Mouse (Mus musculus): ENCODE data around the gene Rxrb. TPM values are rescaled to one million over a fixed set of nuclear protein-coding genes. Genes with fewer than 3 reads are reported as not detected.

The Rxrb gene
- polyA plus RNA-seq, 1 experiment, result 50.2 TPM

DNA sequence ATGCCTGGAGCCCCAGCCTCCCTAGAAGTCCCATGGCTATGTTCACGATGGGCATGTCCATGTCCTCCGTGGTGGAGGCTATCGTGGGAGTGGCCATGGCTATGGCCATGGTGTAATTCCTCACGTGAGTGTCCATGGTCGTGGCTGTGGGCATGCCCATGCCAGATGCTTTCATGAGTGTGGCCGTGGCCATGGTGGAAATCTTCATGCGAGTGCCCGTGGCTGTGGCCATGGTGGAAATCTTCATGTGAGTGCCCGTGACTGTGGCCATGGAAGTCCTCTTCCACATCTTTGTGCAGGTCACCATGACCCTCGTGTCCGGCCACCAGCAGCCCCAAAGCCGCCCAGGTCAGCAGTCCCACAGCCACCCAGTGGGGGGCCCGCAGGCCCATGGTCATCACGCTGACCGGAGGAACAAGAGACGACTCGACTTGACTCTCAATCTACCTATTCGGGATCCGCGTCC is 718 bp upstream of the Rxrb start:
- H3K4me1 ChIP-seq (ENCODE audit: control insufficient read depth, insufficient read depth, low read length), result peaks cover 34% of the 10 kb centered on the region
- TF ChIP-seq POLR2A (IDR thresholded peaks at IDR 0.05; ENCODE audit: borderline replicate concordance, low read depth, low read length) (no peak), CTCF (IDR thresholded peaks at IDR 0.05; ENCODE audit: low read depth, low read length) (no peak)
- peak overlapping the region; percentile 82 for H3K4me3 ChIP-seq (ENCODE audit: insufficient read depth, low read length)
- H3K27ac ChIP-seq (ENCODE audit: insufficient read depth, low read depth, low read length), result peak overlapping the region; percentile 75

- Histone ChIP-seq H3K4me3 (ENCODE audit: insufficient read depth, low read length) (peak overlapping the region; percentile 82), H3K4me1 (ENCODE audit: control insufficient read depth, insufficient read depth, low read length) (peaks cover 22% of the 10 kb centered on the region)
- no peak for TF ChIP-seq POLR2A (IDR thresholded peaks at IDR 0.05; ENCODE audit: borderline replicate concordance, low read depth, low read length)
- no peak for TF ChIP-seq CTCF (IDR thresholded peaks at IDR 0.05; ENCODE audit: low read depth, low read length)
These were observed 591 bp downstream of the Rxrb start for GRCm38 (mm10) chr17:34032174-34032632.

DNA sequence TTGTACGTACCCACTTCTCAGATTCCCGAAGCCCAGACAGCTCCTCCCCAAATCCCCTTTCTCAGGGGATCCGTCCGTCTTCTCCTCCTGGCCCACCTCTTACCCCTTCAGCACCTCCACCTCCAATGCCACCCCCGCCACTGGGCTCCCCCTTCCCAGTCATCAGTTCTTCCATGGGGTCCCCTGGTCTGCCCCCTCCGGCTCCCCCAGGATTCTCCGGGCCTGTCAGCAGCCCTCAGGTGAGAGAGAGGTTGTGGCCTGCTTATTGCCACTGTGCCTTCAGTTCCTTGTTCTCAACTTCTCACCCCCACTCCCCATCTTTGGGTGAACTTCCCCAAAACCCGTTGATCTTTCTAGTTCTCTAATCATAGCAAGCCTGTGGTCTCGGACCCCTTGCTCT is 1.2 kb downstream of the Rxrb start:
- peaks cover 22% of the 10 kb centered on the region for H3K4me1 ChIP-seq (ENCODE audit: control insufficient read depth, insufficient read depth, low read length)
- peak overlapping the region; percentile 63 for H3K27ac ChIP-seq (ENCODE audit: insufficient read depth, low read depth, low read length)
- H3K4me3 ChIP-seq (ENCODE audit: insufficient read depth, low read length), result peak overlapping the region; percentile 82
- no peak for TF ChIP-seq CTCF (IDR thresholded peaks at IDR 0.05; ENCODE audit: low read depth, low read length)
- no peak for TF ChIP-seq POLR2A (IDR thresholded peaks at IDR 0.05; ENCODE audit: borderline replicate concordance, low read depth, low read length)

More at GRCm38 (mm10) chr17:34032174-34032632, 591 bp downstream of the Rxrb start:
- peak overlapping the region; percentile 63 for H3K27ac ChIP-seq (ENCODE audit: insufficient read depth, low read depth, low read length)

DNA sequence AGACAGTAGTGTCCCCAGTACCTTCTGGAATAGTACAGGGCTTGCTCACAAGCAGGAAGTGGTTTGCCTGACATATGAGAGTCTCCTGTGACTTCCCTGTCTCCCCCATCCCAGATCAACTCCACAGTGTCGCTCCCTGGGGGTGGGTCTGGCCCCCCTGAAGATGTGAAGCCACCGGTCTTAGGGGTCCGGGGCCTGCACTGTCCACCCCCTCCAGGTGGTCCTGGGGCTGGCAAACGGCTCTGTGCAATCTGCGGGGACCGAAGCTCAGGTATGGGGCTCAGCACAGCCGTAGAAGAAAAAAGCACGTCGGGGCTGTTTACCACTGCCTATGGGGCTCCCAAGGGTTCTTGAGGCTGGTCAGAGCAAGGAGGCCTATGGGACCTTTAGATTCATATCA is 1.8 kb downstream of the Rxrb start:
- Histone ChIP-seq H3K4me3 (ENCODE audit: insufficient read depth, low read length) (peak overlapping the region; percentile 82), H3K27ac (ENCODE audit: insufficient read depth, low read depth, low read length) (peak overlapping the region; percentile 63), H3K4me1 (ENCODE audit: control insufficient read depth, insufficient read depth, low read length) (peaks cover 20% of the 10 kb centered on the region)
- TF ChIP-seq CTCF (IDR thresholded peaks at IDR 0.05; ENCODE audit: low read depth, low read length) (no peak), POLR2A (IDR thresholded peaks at IDR 0.05; ENCODE audit: borderline replicate concordance, low read depth, low read length) (no peak)

- H3K4me3 ChIP-seq (ENCODE audit: insufficient read depth, low read length), result no peak overlapping the region
These were observed 2.5 kb downstream of the Rxrb start for GRCm38 (mm10) chr17:34034064-34034463.

GRCm38 (mm10) chr17:34035517-34035916 is 3.9 kb downstream of the Rxrb start:
- Histone ChIP-seq H3K4me1 (ENCODE audit: control insufficient read depth, insufficient read depth, low read length) (peaks cover 9% of the 10 kb centered on the region), H3K27ac (ENCODE audit: insufficient read depth, low read depth, low read length) (no peak overlapping the region), H3K4me3 (ENCODE audit: insufficient read depth, low read length) (no peak overlapping the region)
- TF ChIP-seq CTCF (IDR thresholded peaks at IDR 0.05; ENCODE audit: low read depth, low read length), result no peak
- TF ChIP-seq POLR2A (IDR thresholded peaks at IDR 0.05; ENCODE audit: borderline replicate concordance, low read depth, low read length), result no peak

More at GRCm38 (mm10) chr17:34034064-34034463, 2.5 kb downstream of the Rxrb start:
- H3K4me1 ChIP-seq (ENCODE audit: control insufficient read depth, insufficient read depth, low read length), result peaks cover 20% of the 10 kb centered on the region
- TF ChIP-seq CTCF (IDR thresholded peaks at IDR 0.05; ENCODE audit: low read depth, low read length) (peak; percentile 64), POLR2A (IDR thresholded peaks at IDR 0.05; ENCODE audit: borderline replicate concordance, low read depth, low read length) (no peak)
- no peak overlapping the region for H3K27ac ChIP-seq (ENCODE audit: insufficient read depth, low read depth, low read length)

GRCm38 (mm10) chr17:34036647-34037046 is 5.0 kb downstream of the Rxrb start:
- peaks cover 9% of the 10 kb centered on the region for H3K4me1 ChIP-seq (ENCODE audit: control insufficient read depth, insufficient read depth, low read length)
- no peak overlapping the region for H3K4me3 ChIP-seq (ENCODE audit: insufficient read depth, low read length)
- TF ChIP-seq POLR2A (IDR thresholded peaks at IDR 0.05; ENCODE audit: borderline replicate concordance, low read depth, low read length) (no peak), CTCF (IDR thresholded peaks at IDR 0.05; ENCODE audit: low read depth, low read length) (no peak)
- no peak overlapping the region for H3K27ac ChIP-seq (ENCODE audit: insufficient read depth, low read depth, low read length)

GRCm38 (mm10) chr17:34037241-34037640 is 5.6 kb downstream of the Rxrb start:
- H3K4me3 ChIP-seq (ENCODE audit: insufficient read depth, low read length), result no peak overlapping the region
- H3K4me1 ChIP-seq (ENCODE audit: control insufficient read depth, insufficient read depth, low read length), result peaks cover 9% of the 10 kb centered on the region
- TF ChIP-seq CTCF (IDR thresholded peaks at IDR 0.05; ENCODE audit: low read depth, low read length) (no peak), POLR2A (IDR thresholded peaks at IDR 0.05; ENCODE audit: borderline replicate concordance, low read depth, low read length) (no peak)
- H3K27ac ChIP-seq (ENCODE audit: insufficient read depth, low read depth, low read length), result no peak overlapping the region

DNA sequence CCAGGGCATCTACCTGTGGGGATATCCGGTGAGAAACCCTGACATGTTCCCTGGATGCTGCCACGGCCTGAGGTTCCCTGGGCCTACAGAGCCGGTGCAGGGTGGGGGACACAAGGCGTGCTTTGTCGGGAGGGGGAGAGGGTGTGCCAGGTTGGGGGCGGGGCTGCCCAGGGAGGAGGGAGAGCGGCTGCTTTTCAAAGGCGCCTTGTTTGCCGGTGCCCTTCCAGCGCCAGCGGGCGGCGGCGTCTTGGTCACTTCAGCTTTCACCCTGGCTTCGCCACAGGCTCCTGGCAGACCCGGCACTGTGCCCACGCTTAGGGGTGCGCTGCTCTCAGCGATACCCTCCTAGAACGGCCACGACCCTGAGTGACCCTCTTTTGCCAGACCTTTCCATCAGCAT is 6.8 kb downstream of the Rxrb start:
- Histone ChIP-seq H3K4me3 (ENCODE audit: insufficient read depth, low read length) (no peak overlapping the region), H3K4me1 (ENCODE audit: control insufficient read depth, insufficient read depth, low read length) (peaks cover 7% of the 10 kb centered on the region)
- TF ChIP-seq POLR2A (IDR thresholded peaks at IDR 0.05; ENCODE audit: borderline replicate concordance, low read depth, low read length) (no peak), CTCF (IDR thresholded peaks at IDR 0.05; ENCODE audit: low read depth, low read length) (no peak)

GRCm38 (mm10) chr17:34038878-34039561 is 7.4 kb downstream of the Rxrb start, which contains the start of gene Col11a2:
Gene Col11a2, plus strand, starts transcription at chr17:34039437.
- H3K27ac ChIP-seq (ENCODE audit: insufficient read depth, low read depth, low read length), result no peak within 1 kb of the TSS
- TF ChIP-seq CTCF (IDR thresholded peaks at IDR 0.05; ENCODE audit: low read depth, low read length) (no peak), POLR2A (IDR thresholded peaks at IDR 0.05; ENCODE audit: borderline replicate concordance, low read depth, low read length) (no peak)
- H3K4me3 ChIP-seq (ENCODE audit: insufficient read depth, low read length), result no peak within 1 kb of the TSS
- H3K4me1 ChIP-seq (ENCODE audit: control insufficient read depth, insufficient read depth, low read length), result peaks cover under 1% of the 10 kb centered on the region

More for the DNA sequence above, 6.8 kb downstream of the Rxrb start:
- no peak overlapping the region for H3K27ac ChIP-seq (ENCODE audit: insufficient read depth, low read depth, low read length)

Measured in bone marrow macrophage, adult 2 months (primary cell).